Comparison of ENCODE assay signal across 10 mouse cellular contexts in the genomic region with DNA sequence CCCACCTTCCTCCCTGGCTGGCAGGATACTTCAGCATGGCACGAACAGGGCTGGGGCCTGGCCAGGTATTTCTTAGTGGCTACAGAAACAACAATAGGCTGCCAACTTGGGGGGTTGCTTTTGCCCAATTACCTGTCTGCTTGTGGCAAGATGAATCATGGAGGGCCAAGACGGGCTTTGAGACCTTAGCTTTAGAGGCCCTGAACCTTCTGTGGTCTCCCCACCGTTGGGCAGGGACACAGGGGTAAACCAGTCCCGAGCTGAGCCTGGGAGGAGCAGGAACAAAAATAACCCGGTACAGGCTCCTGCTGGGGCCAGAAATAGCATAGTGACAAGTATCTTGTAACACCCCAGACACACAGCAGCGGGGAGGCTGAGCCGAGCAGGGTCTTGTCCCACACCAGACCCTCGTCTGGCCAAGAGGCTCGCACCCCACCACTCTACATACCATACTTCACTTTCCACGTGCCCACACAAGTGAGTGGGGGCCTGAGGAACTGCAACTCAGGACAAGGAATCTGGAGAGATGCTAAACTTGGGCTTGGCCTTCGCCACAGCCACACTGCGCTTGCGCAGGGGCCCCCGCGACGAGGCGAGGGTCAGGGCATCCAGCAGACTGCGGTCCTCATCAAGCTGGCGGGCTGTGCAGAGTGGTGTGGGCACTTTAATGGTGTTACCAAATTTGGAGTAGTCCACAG. TPM values are rescaled to one million over a fixed set of nuclear protein-coding genes. Genes with fewer than 3 reads are reported as not detected.
DNase-seq lines count a peak whose midpoint lies in the region; TF ChIP-seq lines count a peak whose summit lies in the region.
"Had no signal": no experiment of that assay in that cellular context is flagged by ENCODE, and none has a peak within 500 bp of the region (broad histone marks: within the 10 kb centered on the region; RNA-seq: fewer than 3 reads in every experiment).

No protein-coding gene starts in this region.

- no peaks in the 10 kb centered on the region for H3K36me3 ChIP-seq in myocyte (ENCODE audit: control insufficient read depth, insufficient read depth)
- H3K36me3 ChIP-seq: embryonic facial prominence, embryonic 15.5 days; lung, embryonic 15.5 days had no signal

- peak; percentile 70 for DNase-seq in cerebellum, adult 11-12 months
- DNase-seq in cerebellum, postnatal 4 days (ENCODE audit: low spot score in 2 of 2): no peak
- DNase-seq in left cerebral cortex, postnatal 25 days (ENCODE audit: low spot score in 2 of 2): peak; percentile 21 to 79
- DNase-seq in left cerebral cortex, postnatal 10 days (ENCODE audit: extremely low spot score in 1 of 2, low spot score in 2 of 2): no peak
- DNase-seq in heart, adult 8-10 months (ENCODE audit: low spot score): peak; percentile 35
- DNase-seq in layer of hippocampus, adult 18-20 months (ENCODE audit: low spot score in 2 of 2): no peak
- no peak for DNase-seq in thymus, postnatal 10 days (ENCODE audit: low spot score in 2 of 2)

- H3K27me3 ChIP-seq in myocyte (ENCODE audit: control insufficient read depth, insufficient read depth, insufficient read length): peaks cover 32% of the 10 kb centered on the region

- intact Hi-C loops in left cerebral cortex, postnatal 25 days (cut with DNase I): loop anchor here (1.0 to 10.0 kb wide), 3 partner anchors 83 to 506 kb away; a partner anchor contains a TSS
- intact Hi-C loops in left cerebral cortex, postnatal 10 days (cut with DNase I): loop anchor here (2.0 to 10.0 kb wide), 2 partner anchors 106 to 506 kb away; no protein-coding TSS in a partner anchor

- no peak for TF ChIP-seq POLR2A in myocyte (IDR thresholded peaks at IDR 0.05; ENCODE audit: insufficient read length, low read depth)

- H3K4me3 ChIP-seq in myocyte: no peak overlapping the region
- H3K4me3 ChIP-seq: embryonic facial prominence, embryonic 15.5 days; lung, embryonic 15.5 days had no signal

- no peak overlapping the region for H3ac ChIP-seq in myocyte (ENCODE audit: control insufficient read depth, insufficient read length)

- no peaks in the 10 kb centered on the region for H3K79me2 ChIP-seq in myocyte (ENCODE audit: control insufficient read depth, insufficient read depth)

- H3K4me2 ChIP-seq in myocyte (ENCODE audit: low read depth): peak overlapping the region; percentile 30
- H3K4me2 ChIP-seq: embryonic facial prominence, embryonic 15.5 days; lung, embryonic 15.5 days had no signal

TF ChIP-seq in myocyte, 11 proteins besides CTCF, POLR2A, EP300 and RAD21:
- no peak for TF ChIP-seq MYOD1 (IDR thresholded peaks at IDR 0.05; ENCODE audit: control insufficient read depth in 1 of 3, insufficient read length in 2 of 3, low read depth in 2 of 3)
- TF ChIP-seq TCF3 (IDR thresholded peaks at IDR 0.05; ENCODE audit: insufficient read length, low read depth): no peak
- no peak for TF ChIP-seq USF1 (IDR thresholded peaks at IDR 0.05; ENCODE audit: low read depth)
- no peak for TF ChIP-seq POLR2AphosphoS2 (IDR thresholded peaks at IDR 0.05; ENCODE audit: insufficient read length, low read depth)
- TF ChIP-seq E2F4 (IDR thresholded peaks at IDR 0.05; ENCODE audit: insufficient read depth): no peak
- no peak for TF ChIP-seq TCF12 (IDR thresholded peaks at IDR 0.05; ENCODE audit: insufficient read depth, poor library complexity, severe bottlenecking)
- TF ChIP-seq CEBPB (IDR thresholded peaks at IDR 0.05; ENCODE audit: insufficient read depth, poor library complexity, severe bottlenecking): no peak
- TF ChIP-seq SRF (IDR thresholded peaks at IDR 0.05; ENCODE audit: control insufficient read depth, insufficient read length, low read depth): no peak
- no peak for TF ChIP-seq MAX (IDR thresholded peaks at IDR 0.05; ENCODE audit: low read depth)
- no peak for TF ChIP-seq MYOG (IDR thresholded peaks at IDR 0.05; ENCODE audit: control insufficient read depth in 1 of 3, insufficient read depth in 1 of 3, insufficient read length in 2 of 3, low read depth in 2 of 3)
- TF ChIP-seq REST (IDR thresholded peaks at IDR 0.05; ENCODE audit: insufficient read depth, insufficient read length): no peak
TF ChIP-seq in myocyte: peak in this region for 0.

RNA-seq across cellular contexts. Expression of a gene that starts 2.2 kb away (rescaled TPM):
- 10 to 100 TPM; 32.4 to 36.1 TPM for total RNA-seq in left cerebral cortex, postnatal 25 days (2021)
- 10 to 100 TPM; 19.4 to 19.5 TPM for total RNA-seq in left cerebral cortex, postnatal 10 days (2021)
- total RNA-seq in heart, adult 8-10 months (2022): 100 to 1,000 TPM; 130 to 134 (median 132) TPM
- 0.46 TPM for polyA plus RNA-seq in myocyte (2012; fragmentation: generic; extraction: Trizol)
- 10 to 100 TPM; 33.8 to 38.5 TPM for total RNA-seq in layer of hippocampus, adult 18-20 months (2021)

Comparison
In these comparisons a context has a peak if more than half of its experiments do, and no peak if none do; other contexts are left out.
1. DNase-seq: peak in cerebellum, adult 11-12 months (single experiment), left cerebral cortex, postnatal 25 days (2 of 2) and heart, adult 8-10 months (single experiment); none in cerebellum, postnatal 4 days (0 of 2), left cerebral cortex, postnatal 10 days (0 of 2), layer of hippocampus, adult 18-20 months (0 of 2) and thymus, postnatal 10 days (0 of 2).